Mouse (Mus musculus) intestine, embryonic 16.5 days (tissue): Measurements from ENCODE around the gene Jak2. TPM values are rescaled to one million over a fixed set of nuclear protein-coding genes. Genes with fewer than 3 reads are reported as not detected.
A peak's percentile ranks its signal among the peaks of the same experiment; 100 is the strongest.

Experiments used
- ATAC-seq: fragments of 200-750 bp; cut with Nextera tagmentation; 2 replicates; pipeline ENCODE4 v1.8.0; 2017; ENCODE audit warnings: moderate TSS enrichment, moderate library complexity
- H3K27ac ChIP-seq: fragments of 300-500 bp; sonication (generic); 2 replicates; pipeline ENCODE4 v1.5.1; 2014; ENCODE audit warnings: mild to moderate bottlenecking, low read length
- H3K27me3 ChIP-seq: fragments of 300-500 bp; sonication (generic); replicated peaks from 2 replicates; pipeline ENCODE4 v1.6.1; 2014; ENCODE audit warnings: low read length, control low read depth, mixed read lengths; ENCODE audit not compliant: control insufficient read depth, insufficient read depth
- H3K36me3 ChIP-seq: fragments of 300-500 bp; sonication (generic); 2 replicates; pipeline ENCODE4 v1.6.1; 2014; ENCODE audit warnings: low read length, control low read depth; ENCODE audit not compliant: control insufficient read depth, insufficient read depth
- H3K4me1 ChIP-seq: fragments of 300-500 bp; sonication (generic); 2 replicates; pipeline ENCODE4 v1.6.1; 2014; ENCODE audit warnings: low read length, control low read depth, mixed read lengths; ENCODE audit not compliant: control insufficient read depth, insufficient read depth
- H3K4me2 ChIP-seq: fragments of 300-500 bp; sonication (generic); 2 replicates; pipeline ENCODE4 v1.6.1; 2014; ENCODE audit warnings: low read depth, low read length, control low read depth
- H3K4me3 ChIP-seq: fragments of 300-500 bp; sonication (generic); 2 replicates; pipeline ENCODE4 v1.5.1; 2014; ENCODE audit warnings: mild to moderate bottlenecking, low read length
- H3K9ac ChIP-seq: fragments of 300-500 bp; sonication (generic); 2 replicates; pipeline ENCODE4 v1.6.1; 2014; ENCODE audit warnings: low read depth, low read length
- H3K9me3 ChIP-seq: fragments of 300-500 bp; sonication (generic); 2 replicates; pipeline ENCODE4 v1.6.1; 2016; ENCODE audit warnings: low read length, control low read depth; ENCODE audit not compliant: control insufficient read depth
- WGBS: fragments of 180-500 bp; shearing (Covaris S2); extraction: QIAGEN DNeasy Blood & Tissue Kit; methylation state at CpG from one replicate; pipeline ENCODE4 v1.1.7; 2014; 5-methylcytosine and 5-hydroxymethylcytosine counted together
- polyA plus RNA-seq: library from polyadenylated mRNA; unstranded; fragments of >200 nt; fragmentation: Nextera tagmentation; extraction: Ambion mirVana; gene quantifications from 2 replicates; pipeline ENCODE4 v1.2.1, GENCODE M21; 2015

Jak2 gene
- polyA plus RNA-seq, 1 experiment from 2014 or later, result 3.0 TPM

- 0 out of 2 replicates have a peak, but pooled peaks cover 6% of the 10 kb centered on the region for H3K36me3 ChIP-seq
- ATAC-seq, result peak; percentile 42
- peak overlapping the region; percentile 38; the same call in 1 of the 2 replicates for H3K27ac ChIP-seq
- H3K9ac ChIP-seq, result peak overlapping the region; percentile 85
- peak overlapping the region; percentile 73 for H3K4me2 ChIP-seq
- WGBS, result 23% methylated on average over 13 of the region's 13 CpGs
- peaks cover 12% of the 10 kb centered on the region; the same call in 1 of the 2 replicates for H3K4me1 ChIP-seq
- peak overlapping the region; percentile 74 for H3K4me3 ChIP-seq
- no peaks in the 10 kb centered on the region for H3K9me3 ChIP-seq
- H3K27me3 ChIP-seq, result no peaks in the 10 kb centered on the region
Observed at GRCm38 (mm10) chr19:29362173-29362930, 110.7 kb downstream of the Jak2 start.

Other genes starting within 250 kb of the Jak2 start
- gene Ak3, start 203.9 kb upstream of the Jak2 start, polyA plus RNA-seq, result 104 and 115 TPM in 2 replicates
- gene Rcl1, start 150.5 kb upstream of the Jak2 start, polyA plus RNA-seq, result 49.8 and 62.0 TPM in 2 replicates
- gene Insl6, start 73.5 kb downstream of the Jak2 start, polyA plus RNA-seq, result 19.1 and 19.9 TPM in 2 replicates
- not detected in 2 replicates for gene Rln1, start 82.8 kb downstream of the Jak2 start, polyA plus RNA-seq
- 237 and 261 TPM in 2 replicates for gene Plgrkt, start 115.6 kb downstream of the Jak2 start, polyA plus RNA-seq
- 0.51 and 0.64 TPM in 2 replicates for gene Cd274, start 115.6 kb downstream of the Jak2 start, polyA plus RNA-seq
- 0.11 and 0.17 TPM in 2 replicates for gene Pdcd1lg2, start 159.1 kb downstream of the Jak2 start, polyA plus RNA-seq